Mouse (Mus musculus) stomach, postnatal 0 days (tissue): Measurements from ENCODE around the gene Prss58. TPM values are rescaled to one million over a fixed set of nuclear protein-coding genes. Genes with fewer than 3 reads are reported as not detected.
A peak's percentile ranks its signal among the peaks of the same experiment; 100 is the strongest.

ENCODE experiments used
- ATAC-seq: fragments of 200-750 bp; cut with Nextera tagmentation; 2 replicates; pipeline ENCODE4 v1.8.0; 2017; ENCODE audit not compliant: low FRiP score, low TSS enrichment
- DNase-seq: peaks from one replicate; pipeline ENCODE4 v3.0.0-alpha.2; 2016; ENCODE audit warnings: low spot score
- H3K27ac ChIP-seq: fragments of 300-500 bp; sonication (generic); replicated peaks from 2 replicates; pipeline ENCODE4 v1.5.1; 2014; ENCODE audit warnings: mild to moderate bottlenecking, control low read depth
- H3K27me3 ChIP-seq: fragments of 300-500 bp; sonication (generic); 2 replicates; pipeline ENCODE4 v1.6.1; 2014; ENCODE audit warnings: low read length; ENCODE audit not compliant: control insufficient read depth, insufficient read depth
- H3K36me3 ChIP-seq: fragments of 300-500 bp; sonication (generic); 2 replicates; pipeline ENCODE4 v1.6.1; 2014; ENCODE audit warnings: low read length, mixed read lengths; ENCODE audit not compliant: control insufficient read depth, insufficient read depth
- H3K4me1 ChIP-seq: fragments of 300-500 bp; sonication (generic); replicated peaks from 2 replicates; pipeline ENCODE4 v1.6.1; 2014; ENCODE audit warnings: antibody characterized with exemption; ENCODE audit not compliant: control insufficient read depth, insufficient read depth
- H3K4me2 ChIP-seq: fragments of 300-500 bp; sonication (generic); replicated peaks from 2 replicates; pipeline ENCODE4 v1.6.1; 2014; ENCODE audit warnings: low read depth, mild to moderate bottlenecking, control low read depth, moderate library complexity
- H3K4me3 ChIP-seq: fragments of 300-500 bp; sonication (generic); 2 replicates; pipeline ENCODE4 v1.5.1; 2014; ENCODE audit warnings: low read depth, low read length, control low read depth
- H3K9ac ChIP-seq: fragments of 300-500 bp; sonication (generic); 2 replicates; pipeline ENCODE4 v1.6.1; 2014; ENCODE audit warnings: mild to moderate bottlenecking, low read length, control low read depth, mixed read lengths
- H3K9me3 ChIP-seq: fragments of 300-500 bp; sonication (generic); 2 replicates; pipeline ENCODE4 v1.6.1; 2016; ENCODE audit warnings: low read length; ENCODE audit not compliant: control insufficient read depth
- CTCF ChIP-seq: IDR thresholded peaks from 2 replicates; pipeline ENCODE4 v1.5.1; 2016; ENCODE audit warnings: antibody characterized with exemption, low read depth, mild to moderate bottlenecking, moderate library complexity
- EP300 ChIP-seq: optimal IDR thresholded peaks from 2 replicates; pipeline ENCODE3; 2016; ENCODE audit warnings: antibody characterized with exemption
- WGBS: fragments of 180-500 bp; shearing (Covaris S2); extraction: QIAGEN DNeasy Blood & Tissue Kit; methylation state at CpG from one replicate; pipeline ENCODE4 v1.1.7; 2014; 5-methylcytosine and 5-hydroxymethylcytosine counted together
- polyA plus RNA-seq: library from polyadenylated mRNA; unstranded; fragments of >200 nt; fragmentation: Nextera tagmentation; extraction: Ambion mirVana; gene quantifications from 2 replicates; pipeline ENCODE4 v1.2.1, GENCODE M21; 2015

Prss58 gene
- polyA plus RNA-seq = not detected in 2 replicates

- no peak within 1 kb of the TSS for H3K4me3 ChIP-seq
- no peak within 1 kb of the TSS for H3K9ac ChIP-seq
- no peaks in the 10 kb centered on the region for H3K9me3 ChIP-seq
- H3K4me1 ChIP-seq = no peaks in the 10 kb centered on the region
- no peaks in the 10 kb centered on the region for H3K27me3 ChIP-seq
- DNase-seq (no peak), ATAC-seq (no peak)
- H3K4me2 ChIP-seq = no peak within 1 kb of the TSS
- no peak within 1 kb of the TSS for H3K27ac ChIP-seq
- H3K36me3 ChIP-seq = no peaks in the 10 kb centered on the region
- TF ChIP-seq CTCF (no peak), EP300 (no peak)
Measured at GRCm38 (mm10) chr6:40900287-40900686, at the start of gene Prss58. Prss58 (minus strand) TSS chr6:40900387.

- ATAC-seq (no peak), DNase-seq (no peak)
- H3K27me3 ChIP-seq = no peaks in the 10 kb centered on the region
- no peak for TF ChIP-seq CTCF
- no peak for TF ChIP-seq EP300
- H3K4me3 ChIP-seq = no peak within 1 kb of the TSS
- no peak within 1 kb of the TSS for H3K9ac ChIP-seq
- H3K36me3 ChIP-seq = no peaks in the 10 kb centered on the region
- no peak within 1 kb of the TSS for H3K4me2 ChIP-seq
- H3K9me3 ChIP-seq = no peaks in the 10 kb centered on the region
- H3K27ac ChIP-seq = no peak within 1 kb of the TSS
- 95% methylated on average over 10 of the region's 10 CpGs for WGBS
- no peaks in the 10 kb centered on the region for H3K4me1 ChIP-seq
Measured at GRCm38 (mm10) chr6:40940457-40940856, 40.3 kb upstream of the Prss58 start, which contains the start of gene 1700074P13Rik. 1700074P13Rik (minus strand) TSS chr6:40940557.

- no peaks in the 10 kb centered on the region for H3K27me3 ChIP-seq
- no peak overlapping the region for H3K9ac ChIP-seq
- no peak for ATAC-seq
- no peak overlapping the region for H3K4me2 ChIP-seq
- no peak overlapping the region for H3K4me3 ChIP-seq
- 77% methylated on average over 4 of the region's 4 CpGs for WGBS
- no peaks in the 10 kb centered on the region for H3K9me3 ChIP-seq
- no peaks in the 10 kb centered on the region for H3K36me3 ChIP-seq
- DNase-seq = no peak
- H3K4me1 ChIP-seq = no peaks in the 10 kb centered on the region
- TF ChIP-seq CTCF (no peak), EP300 (no peak)
- H3K27ac ChIP-seq = no peak overlapping the region
Measured at GRCm38 (mm10) chr6:40919954-40920353, 19.8 kb upstream of the Prss58 start.

GRCm38 (mm10) chr6:40894716-40895115 lies 5.5 kb downstream of the Prss58 start:
- Histone ChIP-seq H3K4me3 (no peak overlapping the region), H3K27me3 (no peaks in the 10 kb centered on the region), H3K36me3 (no peaks in the 10 kb centered on the region), H3K4me1 (no peaks in the 10 kb centered on the region), H3K27ac (no peak overlapping the region), H3K9me3 (no peaks in the 10 kb centered on the region), H3K9ac (no peak overlapping the region), H3K4me2 (no peak overlapping the region)
- no peak for DNase-seq
- no peak for ATAC-seq
- 69% methylated on average over 1 of the region's 1 CpGs for WGBS
- TF ChIP-seq EP300 = no peak
- no peak for TF ChIP-seq CTCF

GRCm38 (mm10) chr6:40893577-40893976 lies 6.6 kb downstream of the Prss58 start:
- TF ChIP-seq CTCF = peak; percentile 56
- no peak for TF ChIP-seq EP300
- 36% methylated on average over 7 of the region's 7 CpGs for WGBS
- no peak overlapping the region for H3K4me2 ChIP-seq
- no peaks in the 10 kb centered on the region for H3K27me3 ChIP-seq
- peak; percentile 16 for DNase-seq
- H3K27ac ChIP-seq = no peak overlapping the region
- no peaks in the 10 kb centered on the region for H3K9me3 ChIP-seq
- no peak overlapping the region for H3K4me3 ChIP-seq
- no peaks in the 10 kb centered on the region for H3K4me1 ChIP-seq
- no peak overlapping the region for H3K9ac ChIP-seq
- no peaks in the 10 kb centered on the region for H3K36me3 ChIP-seq
- no peak for ATAC-seq

GRCm38 (mm10) chr6:40891754-40892153 lies 8.4 kb downstream of the Prss58 start:
- Histone ChIP-seq H3K9me3 (no peaks in the 10 kb centered on the region), H3K9ac (no peak overlapping the region), H3K4me3 (no peak overlapping the region), H3K4me2 (no peak overlapping the region), H3K27ac (no peak overlapping the region), H3K36me3 (no peaks in the 10 kb centered on the region), H3K27me3 (no peaks in the 10 kb centered on the region), H3K4me1 (no peaks in the 10 kb centered on the region)
- DNase-seq = no peak
- no peak for ATAC-seq
- 63% methylated on average over 4 of the region's 4 CpGs for WGBS
- TF ChIP-seq CTCF (no peak), EP300 (no peak)
